Mouse (Mus musculus) lung, postnatal 0 days (tissue): ENCODE results near the gene Ak9.

Experiments used
- CTCF ChIP-seq: IDR thresholded peaks from 2 replicates; pipeline ENCODE4 v1.5.1; 2016; ENCODE audit warnings: antibody characterized with exemption, mild to moderate bottlenecking
- EP300 ChIP-seq: IDR thresholded peaks from 2 replicates; pipeline ENCODE4 v1.6.1; 2016; ENCODE audit warnings: antibody characterized with exemption, mild to moderate bottlenecking, control low read depth

DNA sequence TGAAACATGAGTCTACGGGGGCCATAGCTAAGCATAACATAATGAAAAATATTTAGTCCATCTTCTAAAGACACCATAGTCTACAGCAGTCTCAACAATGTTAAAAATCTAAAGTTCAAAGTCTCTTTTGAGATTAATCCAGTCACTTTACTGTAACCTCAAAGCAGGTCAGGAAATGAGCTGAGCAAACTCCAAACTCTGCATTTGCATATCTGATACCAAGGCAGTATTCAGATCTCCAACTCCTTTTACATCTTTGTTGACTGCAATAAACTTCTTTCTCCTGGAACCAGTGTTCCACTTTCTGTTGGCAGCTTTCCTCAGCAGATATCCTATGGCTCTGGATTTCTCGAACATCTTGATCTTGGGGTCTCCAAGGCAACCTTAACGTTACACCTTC is 166.9 kb downstream of the Ak9 start:
- TF ChIP-seq EP300 (no peak), CTCF (no peak)
